ENCODE assay signal across 18 mouse cellular contexts in the genomic region with DNA sequence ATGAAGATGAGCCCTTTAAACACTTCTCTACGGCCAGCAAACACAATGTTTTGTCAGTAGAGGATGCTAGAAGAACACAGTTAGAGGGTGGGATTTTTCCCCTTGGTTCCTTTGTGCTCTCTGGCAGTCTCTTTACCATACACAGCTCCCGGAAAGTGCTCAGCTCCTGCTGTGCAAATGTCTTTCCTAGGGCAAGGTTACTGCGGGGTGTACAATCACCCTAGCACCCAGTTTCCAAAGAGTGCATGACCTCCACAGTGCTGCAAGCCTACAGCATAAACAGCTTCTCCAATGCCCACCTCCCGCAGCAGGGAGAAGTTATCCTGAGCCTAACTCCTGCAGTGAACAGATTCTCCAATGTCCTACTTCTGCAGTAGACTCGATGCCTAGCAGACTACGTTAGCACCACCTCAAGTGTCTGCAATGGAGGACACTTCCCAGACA.
DNase-seq lines count a peak whose midpoint lies in the region; ATAC-seq and TF ChIP-seq lines count a peak whose summit lies in the region.
"Had no signal": no experiment of that assay in that cellular context is flagged by ENCODE, and none has a peak within 500 bp of the region (broad histone marks: within the 10 kb centered on the region; RNA-seq: fewer than 3 reads in every experiment).

No protein-coding gene starts in this region.

- H3K4me3 ChIP-seq in forebrain, embryonic 16.5 days (replicated peaks; ENCODE audit: low read length), result no peak overlapping the region
- no peak overlapping the region for H3K4me3 ChIP-seq in forebrain, embryonic 13.5 days
- H3K4me3 ChIP-seq in hindbrain, postnatal 0 days (ENCODE audit: low read length), result no peak overlapping the region
- H3K4me3 ChIP-seq in hindbrain, embryonic 12.5 days, result no peak overlapping the region
- H3K4me3 ChIP-seq in midbrain, embryonic 14.5 days (replicated peaks; ENCODE audit: low read depth, low read length), result no peak overlapping the region
- H3K4me3 ChIP-seq in midbrain, embryonic 13.5 days (replicated peaks), result no peak overlapping the region
- H3K4me3 ChIP-seq: kidney, embryonic 15.5 days; limb, embryonic 12.5 days had no signal

- no peaks in the 10 kb centered on the region for H3K36me3 ChIP-seq in forebrain, embryonic 16.5 days (ENCODE audit: control insufficient read depth, insufficient read depth)
- H3K36me3 ChIP-seq in forebrain, embryonic 13.5 days (ENCODE audit: poor library complexity, severe bottlenecking), result no peaks in the 10 kb centered on the region
- H3K36me3 ChIP-seq in hindbrain, postnatal 0 days (ENCODE audit: insufficient read depth, low read length), result no peaks in the 10 kb centered on the region
- H3K36me3 ChIP-seq in hindbrain, embryonic 12.5 days, result no peaks in the 10 kb centered on the region
- no peaks in the 10 kb centered on the region for H3K36me3 ChIP-seq in midbrain, embryonic 14.5 days (ENCODE audit: control insufficient read depth, insufficient read depth, low read length)
- no peaks in the 10 kb centered on the region for H3K36me3 ChIP-seq in midbrain, embryonic 13.5 days
- H3K36me3 ChIP-seq: kidney, embryonic 15.5 days; limb, embryonic 12.5 days had no signal

- H3K4me2 ChIP-seq in forebrain, embryonic 16.5 days (ENCODE audit: low read length), result no peak overlapping the region
- H3K4me2 ChIP-seq in forebrain, embryonic 13.5 days, result no peak overlapping the region
- no peak overlapping the region for H3K4me2 ChIP-seq in hindbrain, postnatal 0 days (ENCODE audit: low read depth, low read length)
- no peak overlapping the region for H3K4me2 ChIP-seq in hindbrain, embryonic 12.5 days (replicated peaks)
- no peak overlapping the region for H3K4me2 ChIP-seq in midbrain, embryonic 14.5 days (ENCODE audit: low read length)
- no peak overlapping the region for H3K4me2 ChIP-seq in midbrain, embryonic 13.5 days (replicated peaks)
- H3K4me2 ChIP-seq: heart, embryonic 11.5 days; kidney, embryonic 15.5 days; limb, embryonic 12.5 days had no signal

- no peak overlapping the region for H3K9ac ChIP-seq in forebrain, embryonic 16.5 days (replicated peaks; ENCODE audit: low read depth, low read length)
- H3K9ac ChIP-seq in forebrain, embryonic 13.5 days, result no peak overlapping the region
- no peak overlapping the region for H3K9ac ChIP-seq in hindbrain, postnatal 0 days (replicated peaks; ENCODE audit: low read length)
- H3K9ac ChIP-seq in hindbrain, embryonic 12.5 days, result no peak overlapping the region
- H3K9ac ChIP-seq in midbrain, embryonic 14.5 days (replicated peaks; ENCODE audit: low read length), result no peak overlapping the region
- H3K9ac ChIP-seq in midbrain, embryonic 13.5 days (replicated peaks), result no peak overlapping the region
- H3K9ac ChIP-seq: kidney, embryonic 15.5 days; limb, embryonic 12.5 days; liver, embryonic 14.5 days had no signal

- peak; percentile 39 for DNase-seq in hindbrain, postnatal 0 days (ENCODE audit: low spot score)
- peak; percentile 56 for DNase-seq in midbrain, embryonic 14.5 days
- peak; percentile 60 for DNase-seq in brain, embryonic 14.5 days (ENCODE audit: low read depth)
- DNase-seq: adrenal gland, postnatal 10 days; cerebellum, adult 9-11 months; heart, postnatal 10 days; lung, postnatal 10 days; right cerebral cortex, postnatal 25 days had no signal

- WGBS in forebrain, embryonic 16.5 days, result 43% methylated on average over 6 of the region's 6 CpGs
- WGBS in forebrain, embryonic 13.5 days, result 45% methylated on average over 6 of the region's 6 CpGs
- 31% methylated on average over 6 of the region's 6 CpGs for WGBS in hindbrain, postnatal 0 days
- 43% methylated on average over 6 of the region's 6 CpGs for WGBS in hindbrain, embryonic 12.5 days
- 38% methylated on average over 6 of the region's 6 CpGs for WGBS in midbrain, embryonic 14.5 days
- WGBS in midbrain, embryonic 13.5 days, result 43% methylated on average over 6 of the region's 6 CpGs

- TF ChIP-seq POLR2A in brain, embryonic 14.5 days (IDR thresholded peaks at IDR 0.05; ENCODE audit: borderline replicate concordance, extremely low read depth, insufficient read depth, insufficient read length, poor library complexity, severe bottlenecking), result no peak

- peaks cover 5% of the 10 kb centered on the region for H3K4me1 ChIP-seq in forebrain, embryonic 16.5 days (replicated peaks; ENCODE audit: control insufficient read depth, insufficient read depth, low read length)
- peaks cover 16% of the 10 kb centered on the region for H3K4me1 ChIP-seq in forebrain, embryonic 13.5 days
- H3K4me1 ChIP-seq in hindbrain, postnatal 0 days (ENCODE audit: insufficient read depth, low read length), result peaks cover 6% of the 10 kb centered on the region; the same call in 1 of the 2 replicates
- H3K4me1 ChIP-seq in hindbrain, embryonic 12.5 days, result no peaks in the 10 kb centered on the region
- H3K4me1 ChIP-seq in midbrain, embryonic 14.5 days (ENCODE audit: control insufficient read depth, insufficient read depth, low read length), result peaks cover 3% of the 10 kb centered on the region; the same call in 1 of the 2 replicates
- H3K4me1 ChIP-seq in midbrain, embryonic 13.5 days (replicated peaks), result peaks cover 7% of the 10 kb centered on the region; the same call in 1 of the 2 replicates
- H3K4me1 ChIP-seq: limb, embryonic 12.5 days had no signal

- no peaks in the 10 kb centered on the region for H3K9me3 ChIP-seq in forebrain, embryonic 16.5 days (ENCODE audit: control insufficient read depth, low read length)
- no peaks in the 10 kb centered on the region for H3K9me3 ChIP-seq in forebrain, embryonic 13.5 days (replicated peaks)
- H3K9me3 ChIP-seq in hindbrain, postnatal 0 days (ENCODE audit: low read length), result no peaks in the 10 kb centered on the region
- H3K9me3 ChIP-seq in hindbrain, embryonic 12.5 days (replicated peaks), result no peaks in the 10 kb centered on the region
- H3K9me3 ChIP-seq in midbrain, embryonic 14.5 days (ENCODE audit: control insufficient read depth, low read length), result no peaks in the 10 kb centered on the region
- no peaks in the 10 kb centered on the region for H3K9me3 ChIP-seq in midbrain, embryonic 13.5 days
- H3K9me3 ChIP-seq: kidney, embryonic 15.5 days; limb, embryonic 12.5 days had no signal

- H3K27me3 ChIP-seq in forebrain, embryonic 16.5 days (replicated peaks; ENCODE audit: control insufficient read depth, insufficient read depth, low read length), result no peaks in the 10 kb centered on the region
- no peaks in the 10 kb centered on the region for H3K27me3 ChIP-seq in forebrain, embryonic 13.5 days
- H3K27me3 ChIP-seq in hindbrain, postnatal 0 days (ENCODE audit: insufficient read depth, low read length), result no peaks in the 10 kb centered on the region
- no peaks in the 10 kb centered on the region for H3K27me3 ChIP-seq in hindbrain, embryonic 12.5 days
- H3K27me3 ChIP-seq in midbrain, embryonic 14.5 days (ENCODE audit: control insufficient read depth, insufficient read depth, low read length), result no peaks in the 10 kb centered on the region
- no peaks in the 10 kb centered on the region for H3K27me3 ChIP-seq in midbrain, embryonic 13.5 days
- H3K27me3 ChIP-seq: kidney, embryonic 15.5 days; limb, embryonic 12.5 days had no signal

- peak; percentile 55; the same call in 1 of the 2 replicates for ATAC-seq in forebrain, embryonic 16.5 days
- no peak for ATAC-seq in forebrain, embryonic 13.5 days
- no peak for ATAC-seq in hindbrain, postnatal 0 days
- ATAC-seq in hindbrain, embryonic 12.5 days (ENCODE audit: low FRiP score), result no peak
- ATAC-seq in midbrain, embryonic 14.5 days (ENCODE audit: low FRiP score, low TSS enrichment), result no peak
- no peak for ATAC-seq in midbrain, embryonic 13.5 days
- ATAC-seq in activated CD4-positive, CD25-positive, alpha-beta regulatory T cell, adult 4 months, result no peak
- ATAC-seq: CD4-positive, CD25-positive, alpha-beta regulatory T cell, adult 4 months had no signal

- TF ChIP-seq CTCF in hindbrain, postnatal 0 days (IDR thresholded peaks at IDR 0.05; ENCODE audit: low read depth), result peak; percentile 57
- peak; percentile 5; the same call in 1 of the 2 replicates for TF ChIP-seq CTCF in brain, embryonic 14.5 days (IDR thresholded peaks at IDR 0.05; ENCODE audit: borderline replicate concordance, extremely low read depth, insufficient read depth, insufficient read length)

- H3K27ac ChIP-seq in forebrain, embryonic 16.5 days (ENCODE audit: low read length), result no peak overlapping the region
- H3K27ac ChIP-seq in forebrain, embryonic 13.5 days, result no peak overlapping the region
- no peak overlapping the region for H3K27ac ChIP-seq in hindbrain, postnatal 0 days
- H3K27ac ChIP-seq in hindbrain, embryonic 12.5 days, result no peak overlapping the region
- H3K27ac ChIP-seq in midbrain, embryonic 14.5 days (replicated peaks; ENCODE audit: low read depth, low read length), result no peak overlapping the region
- no peak overlapping the region for H3K27ac ChIP-seq in midbrain, embryonic 13.5 days
- H3K27ac ChIP-seq: kidney, embryonic 15.5 days; limb, embryonic 12.5 days; liver, embryonic 14.5 days had no signal
